Mouse (Mus musculus) cerebellum, adult 18-20 months (tissue): ENCODE measurements around the gene Yaf2.
A peak's percentile ranks its signal among the peaks of the same experiment; 100 is the strongest.

Experiments
- DNase-seq, 2 experiments: peaks; one replicate each; pipeline ENCODE4 v3.0.0; 2021

Yaf2 gene

DNA sequence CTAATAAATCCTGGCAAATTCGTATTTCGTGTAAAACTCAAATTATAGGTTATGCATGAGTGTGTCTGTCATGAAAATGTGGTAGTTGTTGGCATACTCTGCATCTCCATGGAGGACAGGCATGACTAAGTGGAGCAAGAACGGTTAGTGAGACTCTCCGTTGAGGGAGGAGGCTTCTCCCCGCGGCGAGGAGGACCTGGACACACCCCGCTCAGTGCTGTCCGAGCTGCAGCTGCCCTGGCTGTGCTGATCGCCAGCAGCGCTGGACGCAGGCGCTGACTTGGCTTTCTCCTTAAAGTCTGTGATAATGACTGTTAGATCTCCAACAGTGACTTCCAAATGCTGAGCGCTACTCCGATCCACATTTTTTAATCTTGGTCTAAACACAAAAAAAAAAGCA, 51.5 kb downstream of the Yaf2 start:
- no peak for DNase-seq

DNA sequence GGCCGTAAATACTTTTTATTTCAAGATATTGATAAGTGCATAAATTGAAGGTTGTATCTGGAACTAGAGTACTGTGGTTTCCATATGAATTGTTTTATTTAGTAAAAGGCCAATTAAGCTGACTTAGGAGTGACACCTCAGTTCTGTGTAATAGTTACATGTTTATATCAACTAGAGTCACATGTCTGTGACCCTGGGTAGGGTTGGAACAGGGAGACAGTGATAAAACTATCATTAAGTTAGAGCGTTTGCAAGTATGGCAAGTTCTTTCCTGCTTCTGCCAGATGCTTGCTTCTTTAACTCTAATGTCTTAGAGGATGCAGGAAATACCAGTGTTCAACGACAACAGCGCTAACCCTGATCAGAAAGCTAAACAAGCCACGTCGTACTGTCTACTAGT, 52.4 kb downstream of the Yaf2 start:
- no peak for DNase-seq

DNA sequence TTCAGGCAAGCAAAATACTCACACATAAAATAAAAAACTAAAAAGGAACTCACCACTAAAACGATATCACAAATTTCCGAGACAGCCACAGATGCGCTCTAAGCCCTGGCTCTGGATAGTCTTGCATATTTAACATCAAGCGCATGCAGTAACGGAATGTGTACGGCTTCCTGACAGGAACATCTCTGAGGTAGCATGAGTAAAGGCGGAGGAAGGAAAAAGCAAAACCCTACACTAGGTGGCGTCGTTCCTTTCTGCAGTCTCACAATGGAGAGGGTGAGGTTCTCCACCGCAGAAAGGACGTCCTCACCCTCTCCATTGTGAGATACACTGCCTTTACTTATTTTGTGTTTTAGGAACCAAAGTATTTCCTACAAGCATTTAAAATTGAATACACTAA, 53.4 kb downstream of the Yaf2 start:
- DNase-seq: peak in 1 of 2 experiments; percentile 13

DNA sequence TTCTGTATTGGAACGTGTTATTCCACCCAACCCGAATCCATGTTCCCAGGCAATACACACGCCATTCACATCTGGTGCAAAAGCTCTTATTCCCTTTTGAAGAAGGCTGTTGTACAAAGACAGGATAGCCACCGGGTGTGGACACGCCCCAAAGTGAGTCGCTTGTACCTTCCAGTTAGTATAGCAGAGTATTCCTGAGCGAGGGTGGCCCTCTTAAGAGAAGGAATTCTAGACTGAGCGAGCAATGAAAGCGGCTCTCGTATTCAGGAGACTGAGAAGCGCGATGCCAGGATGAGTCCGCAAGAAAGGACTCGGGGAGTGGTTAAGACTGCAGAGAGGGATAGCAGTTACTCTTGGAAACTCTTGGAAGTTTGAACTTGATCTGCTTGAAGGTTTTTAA, 60.5 kb downstream of the Yaf2 start:
- peak in 1 of 2 experiments; percentile 14 for DNase-seq

DNA sequence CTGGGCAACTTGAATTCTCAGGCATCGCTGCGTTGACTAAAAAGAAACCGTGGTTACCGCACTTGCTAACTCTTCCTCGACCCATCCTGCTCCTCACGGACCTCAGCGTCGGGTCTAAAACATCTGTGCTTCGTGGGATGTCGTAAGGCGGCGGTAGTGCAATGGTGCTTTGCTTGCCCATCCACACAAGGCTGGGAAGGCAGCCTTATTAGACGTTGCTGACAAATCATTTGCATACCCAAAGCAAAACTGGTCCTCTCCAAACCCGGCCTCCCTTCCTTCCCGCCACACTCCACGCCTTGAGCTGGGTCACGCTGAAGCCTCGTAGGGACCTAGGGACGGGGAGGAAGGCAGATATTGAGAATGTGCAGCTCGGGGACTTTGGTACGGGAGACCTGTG, 61.1 kb downstream of the Yaf2 start:
- peak in 1 of 2 experiments; percentile 40 for DNase-seq

DNA sequence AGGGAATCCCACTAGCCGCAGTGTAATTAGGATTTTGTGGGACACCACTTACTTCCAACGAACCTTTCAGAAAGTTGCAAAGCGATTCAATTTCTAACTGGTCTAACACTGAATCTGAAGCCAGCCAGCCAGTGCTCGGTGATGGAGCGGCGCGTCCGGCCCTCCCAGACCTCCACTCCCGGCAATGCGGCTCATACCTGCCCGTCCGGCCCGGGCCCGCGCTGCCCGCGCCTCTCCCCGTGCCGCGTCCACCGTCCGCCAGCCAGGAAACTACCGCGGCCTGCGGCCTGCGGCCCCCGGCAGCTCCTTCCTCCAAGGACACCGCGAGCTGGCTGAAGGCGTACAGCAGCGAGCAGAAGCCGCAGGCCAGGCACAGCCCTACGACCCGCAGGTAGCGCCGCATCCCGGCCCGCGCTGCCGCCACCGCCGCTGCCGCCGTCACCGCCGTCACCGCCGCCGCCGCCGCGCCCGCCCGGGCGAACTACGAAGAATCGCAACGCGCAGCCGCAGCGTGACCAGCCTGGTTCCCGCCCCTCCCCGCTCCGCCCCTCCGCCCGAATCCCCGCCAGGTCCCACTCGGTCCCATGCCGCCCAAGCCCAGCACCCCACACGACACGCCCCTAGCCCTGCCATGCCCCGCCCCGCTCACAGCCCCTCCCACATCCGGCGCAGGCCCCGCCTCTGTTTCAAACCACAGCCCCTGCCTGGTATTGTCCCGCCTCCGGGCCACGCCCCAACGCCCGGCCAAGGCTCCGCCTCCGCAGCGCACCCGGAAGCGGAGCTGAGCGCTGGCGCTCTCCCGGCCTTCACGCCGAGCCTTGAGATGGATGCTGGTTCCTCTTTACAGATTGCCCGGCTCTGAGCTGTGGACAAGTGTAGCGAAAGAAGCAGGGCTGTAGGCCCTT, 61.8 kb downstream of the Yaf2 start, which contains the start of gene Gxylt1:
Gene Gxylt1, minus strand, starts transcription at position 501 of the 905 bp plus-strand sequence.
- peak; percentile 99 to 100 for DNase-seq

DNA sequence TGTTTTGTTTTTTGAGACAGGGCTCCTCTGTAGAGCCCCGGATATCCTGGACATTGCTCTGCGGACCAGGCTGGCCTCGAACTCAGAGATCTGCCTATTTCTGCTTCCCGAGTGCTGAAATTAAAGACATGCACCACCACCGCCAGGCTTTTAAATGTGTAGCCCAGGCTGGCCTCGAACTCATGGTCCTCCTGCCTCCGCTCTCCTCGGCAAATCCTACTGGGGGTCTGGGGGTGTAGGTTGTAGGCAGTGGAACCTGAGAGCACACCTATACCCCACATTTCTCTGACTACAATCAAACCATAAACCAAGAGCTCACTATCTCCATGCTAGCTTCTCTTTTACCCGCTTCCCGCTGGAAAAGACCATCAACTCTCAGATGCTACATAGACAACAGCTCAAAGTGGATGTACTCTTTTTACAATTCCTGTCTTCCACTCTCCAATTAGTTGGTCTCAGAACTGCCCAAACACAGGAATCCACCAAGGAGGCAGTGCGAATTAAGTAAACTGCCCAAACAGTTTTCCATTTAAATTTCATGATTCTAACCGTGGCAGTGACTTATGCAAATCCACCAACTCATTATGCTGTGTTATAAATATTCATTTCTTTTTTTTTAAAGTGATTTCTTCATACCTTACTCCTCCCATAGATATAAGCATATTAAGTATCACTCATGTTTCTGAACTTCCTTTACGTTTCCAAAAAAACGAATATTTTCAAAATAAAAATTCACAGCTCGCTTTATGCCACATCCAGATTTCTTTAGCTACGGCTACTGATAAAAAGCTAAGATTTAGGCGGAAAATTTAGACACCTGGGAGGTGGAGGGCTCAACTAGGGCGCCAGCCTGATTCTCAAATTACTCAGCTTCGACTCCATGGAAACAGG, 62.7 kb downstream of the Yaf2 start:
- peak in 1 of 2 experiments; percentile 21 for DNase-seq

DNA sequence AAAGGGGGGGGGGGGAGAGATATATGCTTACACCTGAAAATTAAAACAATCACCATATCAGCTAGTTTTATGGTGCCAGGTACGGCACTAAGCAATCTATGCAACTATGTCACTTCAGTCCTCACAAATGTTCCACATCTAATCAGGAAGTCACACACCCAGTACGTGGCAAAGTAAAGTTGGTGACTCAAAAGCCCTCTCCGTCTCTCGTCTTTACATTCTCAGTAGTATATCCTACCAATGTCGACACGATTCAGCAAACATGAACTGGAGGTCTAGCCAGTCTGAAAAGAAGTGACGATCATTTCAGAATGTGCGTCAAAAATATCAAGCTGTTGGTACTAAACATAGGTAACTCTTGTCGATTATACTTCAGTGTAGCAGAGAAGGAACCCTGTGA, 63.8 kb downstream of the Yaf2 start:
- no peak for DNase-seq

DNA sequence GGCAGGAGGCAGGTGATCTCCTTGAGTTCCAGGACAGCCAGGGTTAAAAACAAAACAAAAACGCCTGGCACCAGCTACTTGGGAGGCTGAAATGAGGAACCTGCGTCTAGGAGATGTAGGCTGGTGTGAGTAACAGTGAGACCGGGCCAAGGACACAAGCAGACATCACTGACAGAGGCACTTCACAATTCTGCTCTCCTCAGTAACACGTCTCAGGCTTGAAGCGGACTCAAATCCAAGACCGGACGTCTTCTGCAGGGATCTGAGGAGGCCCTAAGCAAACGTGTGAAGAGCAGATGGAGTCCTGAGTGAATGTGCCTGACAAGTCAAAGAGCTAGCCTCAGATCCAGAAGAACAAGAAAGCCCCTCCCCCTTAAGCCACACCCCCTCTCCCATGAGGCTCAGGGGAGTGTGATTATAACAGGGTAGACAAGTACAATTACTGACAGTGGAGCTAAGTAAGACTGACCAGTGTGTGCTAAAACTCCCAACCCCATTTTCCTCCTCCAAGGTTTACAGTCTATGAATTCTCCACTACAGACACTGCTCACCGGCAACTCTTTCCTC, 66.4 kb downstream of the Yaf2 start:
- DNase-seq: no peak

DNA sequence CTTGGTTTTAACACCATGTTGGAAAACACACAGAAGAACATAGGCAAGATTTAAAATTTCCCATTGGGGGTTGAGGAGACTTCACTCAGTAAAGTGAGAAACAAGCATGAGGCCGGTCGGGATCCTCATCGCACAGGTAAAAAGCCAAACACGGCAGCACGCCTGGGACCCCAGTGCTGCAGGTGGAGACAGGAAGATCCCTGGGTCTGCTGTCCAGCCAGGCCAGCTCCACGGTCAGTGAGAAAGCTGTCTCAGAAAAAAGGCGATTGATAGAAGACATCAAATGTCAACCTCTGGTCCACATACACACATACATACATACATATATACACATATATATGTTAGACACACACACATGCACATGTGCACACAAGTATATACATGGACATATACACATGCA, 67.2 kb downstream of the Yaf2 start:
- DNase-seq: no peak

DNA sequence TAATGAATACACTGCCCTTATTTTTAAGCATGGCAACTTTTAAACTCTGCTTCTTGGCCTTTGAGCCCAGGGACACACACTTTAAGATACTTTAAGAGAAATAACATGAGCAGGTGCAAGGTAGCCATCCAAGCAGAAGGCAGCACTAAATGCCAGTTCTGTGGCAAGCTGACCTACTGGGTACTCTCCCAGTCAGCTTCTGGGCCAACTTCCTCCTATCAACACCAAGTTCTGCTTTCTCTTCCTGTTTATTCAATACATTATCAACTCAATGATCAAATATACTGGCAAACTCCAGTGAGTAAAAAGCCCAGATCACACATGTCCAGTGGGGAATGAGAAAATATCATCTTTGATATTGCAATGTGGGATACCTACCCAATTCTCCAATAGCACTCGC, 68.7 kb downstream of the Yaf2 start:
- no peak for DNase-seq

DNA sequence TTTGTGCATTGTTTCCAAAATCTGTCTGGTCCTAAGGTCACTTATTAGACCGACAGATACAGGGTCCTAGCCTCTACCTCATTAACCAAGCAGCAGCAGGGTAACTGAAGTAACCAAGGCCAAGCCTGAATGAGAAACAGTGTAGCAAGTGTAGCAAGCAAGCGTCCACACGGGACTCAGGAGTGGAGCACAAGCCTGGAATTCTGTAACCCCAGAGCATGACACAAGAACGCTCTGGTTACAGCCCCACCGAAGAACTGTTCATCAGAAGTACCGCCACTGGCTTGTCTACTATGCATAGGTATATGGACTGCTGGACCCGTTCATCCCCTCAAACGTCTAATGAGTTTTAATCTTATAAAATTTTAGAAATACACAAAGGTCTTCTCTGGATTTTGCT, 69.3 kb downstream of the Yaf2 start:
- DNase-seq: no peak

DNA sequence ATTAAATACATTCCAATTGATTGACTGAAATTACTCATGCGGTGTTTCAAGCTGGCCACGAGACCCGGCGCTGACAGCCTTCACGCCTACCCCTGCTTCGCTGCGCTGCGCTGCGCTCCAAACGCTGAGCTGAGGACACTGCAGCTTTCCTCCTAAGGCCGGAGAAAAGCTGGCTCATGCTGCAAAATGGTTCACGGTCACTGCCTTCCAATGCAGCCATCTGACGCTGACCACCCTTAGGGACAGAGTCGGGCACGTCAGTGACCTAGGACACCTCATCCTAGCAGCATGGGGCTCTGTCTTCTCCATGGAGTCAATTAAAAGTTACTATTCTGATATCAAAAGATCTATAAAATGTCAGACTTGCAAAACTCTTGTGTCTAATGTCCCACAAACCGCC, 70.4 kb downstream of the Yaf2 start:
- DNase-seq: peak; percentile 35 to 45

DNA sequence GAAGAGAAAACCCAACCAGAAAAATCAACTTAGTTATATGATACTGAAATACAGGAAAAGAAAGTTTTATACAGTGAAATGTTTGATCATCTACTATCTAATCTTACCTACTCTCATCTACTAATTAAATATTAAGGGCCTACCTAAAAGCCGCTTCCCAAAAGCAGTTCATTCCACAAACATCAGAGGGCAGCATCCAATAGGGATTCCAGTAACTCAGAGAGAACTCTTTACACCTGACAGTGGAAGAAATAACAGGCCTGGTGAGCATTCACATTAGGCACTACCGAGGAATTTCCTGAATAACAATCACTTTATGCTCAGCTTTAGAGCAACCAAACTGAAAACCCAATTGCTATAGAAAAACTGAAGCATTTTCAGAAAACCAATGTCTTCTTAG, 71.0 kb downstream of the Yaf2 start:
- peak; percentile 81 to 85 for DNase-seq

DNA sequence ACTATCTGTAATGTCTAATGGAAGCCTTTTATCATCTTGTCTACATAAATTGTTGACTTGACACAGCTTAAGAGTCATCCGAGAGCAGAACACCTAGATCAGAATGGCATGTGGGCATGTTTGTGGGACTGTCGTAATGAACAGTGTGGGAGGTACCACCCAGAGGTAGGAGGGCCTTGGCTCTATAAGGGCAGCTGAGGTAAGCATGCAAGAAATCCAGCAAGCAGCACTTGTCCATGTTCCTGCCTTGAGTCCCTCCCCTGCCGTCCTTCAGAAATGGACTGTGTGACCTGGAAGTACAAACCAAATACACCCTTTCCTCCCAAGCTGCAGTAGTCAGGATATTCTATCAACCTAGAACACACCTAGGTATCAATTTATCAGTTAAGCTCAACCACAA, 71.5 kb downstream of the Yaf2 start:
- DNase-seq: no peak

DNA sequence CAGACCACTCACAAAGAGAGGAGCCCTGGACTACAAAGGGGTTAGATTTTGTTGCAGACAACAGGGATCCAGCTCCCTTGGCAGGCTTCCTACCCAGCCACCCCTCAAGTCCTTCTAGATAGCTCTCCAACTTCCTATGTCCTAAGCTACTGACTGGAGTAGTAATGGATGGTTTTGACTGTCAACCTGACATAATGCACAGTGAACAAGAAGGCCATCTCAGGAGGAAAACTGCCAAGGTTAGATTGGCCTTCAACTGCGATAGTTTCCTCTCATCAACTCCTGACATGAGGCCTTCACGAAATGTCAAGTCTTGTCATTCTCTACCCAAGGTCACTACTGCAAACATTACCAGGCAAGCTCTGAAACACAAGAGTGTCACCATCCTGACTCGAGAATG, 72.5 kb downstream of the Yaf2 start:
- DNase-seq: no peak

DNA sequence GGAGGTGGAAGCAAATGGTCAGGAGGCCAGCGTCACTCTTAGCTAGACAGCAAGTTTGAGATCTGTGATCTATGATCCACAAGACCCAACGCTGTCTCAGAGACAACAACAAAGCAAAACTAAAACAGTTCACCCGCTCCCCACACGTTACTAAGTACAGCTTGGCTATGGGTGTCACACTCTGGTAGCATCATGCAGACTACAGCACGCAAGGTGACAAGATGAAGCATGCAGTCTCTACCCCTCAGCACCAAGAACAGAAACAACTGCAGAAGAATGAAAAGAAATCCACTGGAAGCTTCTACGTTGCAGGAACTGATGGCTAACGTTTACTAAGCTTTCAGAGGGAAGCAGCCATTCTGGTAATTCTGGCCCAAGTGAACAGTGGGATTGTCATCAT, 73.2 kb downstream of the Yaf2 start:
- DNase-seq: no peak

DNA sequence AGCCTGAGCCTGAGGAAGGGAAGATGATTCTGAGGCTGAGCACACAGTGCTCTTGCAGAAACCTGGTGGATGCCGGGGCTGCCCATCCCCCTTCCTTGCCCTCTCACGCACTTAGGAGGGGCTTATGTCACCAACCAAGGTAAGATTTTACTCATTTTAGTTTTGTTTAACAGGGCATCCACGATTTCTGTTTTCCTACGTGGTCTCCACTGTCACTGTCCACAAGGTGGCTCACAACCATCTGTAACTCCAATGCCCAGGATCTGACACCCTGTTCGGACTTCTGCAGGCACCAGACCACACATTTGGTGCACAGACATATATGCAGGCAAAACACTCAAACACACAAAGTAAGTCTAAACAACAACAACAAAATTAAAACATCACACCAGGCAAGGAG, 73.9 kb downstream of the Yaf2 start:
- DNase-seq: no peak

DNA sequence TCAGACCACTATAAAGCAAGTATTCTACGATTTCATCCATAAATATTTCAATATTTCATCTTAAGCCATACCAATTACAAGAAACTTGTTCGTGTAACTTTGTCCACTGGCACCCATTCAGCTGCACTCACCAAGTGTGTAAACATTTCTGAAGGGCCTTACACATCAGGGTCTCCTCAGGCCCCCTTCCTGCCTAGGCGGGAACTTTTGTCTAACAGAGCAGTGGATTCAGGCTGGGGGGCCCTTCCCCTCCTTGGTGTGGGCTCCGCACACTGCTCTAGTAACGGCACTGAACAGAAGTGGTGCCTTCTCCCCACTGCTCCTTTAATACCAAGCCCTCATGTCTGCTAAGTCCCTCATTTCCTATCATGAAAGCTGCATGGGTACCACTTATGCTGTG, 74.5 kb downstream of the Yaf2 start:
- DNase-seq: no peak

DNA sequence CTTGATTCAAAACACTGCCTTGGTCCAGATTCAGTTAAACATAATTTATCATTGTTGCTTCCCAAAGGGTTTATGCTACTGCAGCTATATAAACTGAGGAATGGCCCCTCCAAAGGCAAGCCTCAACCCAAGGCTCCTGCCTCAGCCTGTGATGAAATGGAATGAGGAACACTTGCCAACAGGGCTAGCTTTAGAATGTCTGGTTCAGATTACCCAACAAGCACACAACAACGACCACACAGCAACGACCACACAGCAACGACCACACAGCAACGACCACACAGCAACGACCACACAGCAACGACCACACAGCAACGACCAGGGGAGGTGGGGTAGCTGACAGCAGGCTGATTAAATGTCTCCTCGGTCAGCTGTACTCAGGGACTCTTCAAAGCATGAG, 76.8 kb downstream of the Yaf2 start:
- no peak for DNase-seq

DNA sequence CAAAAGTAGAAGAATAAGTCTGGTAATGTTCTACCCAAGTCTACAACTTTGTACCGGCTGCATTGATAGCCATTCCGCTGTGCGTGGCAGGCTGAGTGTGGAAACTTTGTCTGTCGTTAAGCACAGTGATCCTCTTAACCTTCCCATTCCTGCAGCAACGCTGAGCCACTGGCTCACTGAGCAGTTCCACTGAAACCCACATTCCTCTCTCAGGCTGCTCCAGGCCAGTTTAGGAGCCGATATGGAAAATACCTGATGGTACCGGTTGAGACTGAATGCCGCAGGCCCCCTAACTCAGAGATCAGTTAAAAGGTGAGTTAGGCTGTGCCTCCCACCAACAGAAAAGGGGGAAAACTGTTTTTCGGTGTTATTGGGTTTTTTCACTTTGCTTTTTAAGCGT, 81.4 kb downstream of the Yaf2 start:
- DNase-seq: no peak

DNA sequence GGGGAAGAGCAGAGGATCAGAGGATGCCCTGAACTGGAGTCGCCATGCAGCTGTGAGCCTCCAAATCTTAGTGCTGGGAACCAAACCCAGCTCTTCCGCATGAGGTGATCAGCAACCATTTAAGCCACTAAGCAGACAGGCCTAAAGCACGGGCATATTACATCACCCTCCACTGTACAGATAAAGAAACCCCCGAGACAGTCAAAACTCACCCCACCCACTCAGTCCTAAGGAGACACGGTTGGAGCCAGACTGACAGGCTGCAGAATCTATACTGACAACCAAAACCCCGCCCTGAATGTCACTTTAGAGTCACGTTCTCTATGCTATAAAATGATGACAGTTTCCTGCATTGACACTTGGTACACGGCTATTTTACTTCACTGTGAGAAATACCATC, 83.6 kb downstream of the Yaf2 start:
- no peak for DNase-seq

DNA sequence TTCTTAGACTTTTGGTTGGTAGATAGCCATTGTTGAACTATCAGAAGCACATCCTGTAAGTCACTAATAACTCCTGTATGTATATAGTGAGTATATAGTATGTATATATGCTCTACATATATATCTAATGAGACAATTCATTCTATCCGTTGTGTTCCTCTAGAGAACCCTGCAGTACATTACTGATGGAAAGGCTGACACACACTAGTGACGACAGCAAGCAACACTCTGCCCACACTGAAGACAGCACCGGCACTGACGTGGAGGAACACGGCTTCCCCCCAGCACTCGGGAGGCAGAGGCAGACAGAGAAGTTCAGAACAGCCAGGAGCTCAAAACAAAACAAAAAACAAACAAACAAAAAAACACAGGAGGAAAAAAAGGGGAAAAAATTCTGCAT, 84.3 kb downstream of the Yaf2 start:
- no peak for DNase-seq
